Mouse (Mus musculus) megakaryocyte, embryonic 14.5 days (primary cell): ENCODE results near the gene Col6a5.

Experiments
- FLI1 ChIP-seq: IDR thresholded peaks from 2 replicates; pipeline ENCODE4 v1.6.1; 2012; ENCODE audit warnings: low read length, inconsistent platforms, mixed read lengths
- GATA1 ChIP-seq: IDR thresholded peaks from 3 replicates; pipeline ENCODE4 v1.6.1; 2012; ENCODE audit warnings: mixed read lengths, low read length, inconsistent platforms, borderline replicate concordance

GRCm38 (mm10) chr9:105923659-105924058, 36.8 kb downstream of the Col6a5 start:
- no peak for TF ChIP-seq GATA1
- no peak for TF ChIP-seq FLI1
